Mouse (Mus musculus) CH12.LX (cell line): Measurements from ENCODE around the gene Pex12. TPM values are rescaled to one million over a fixed set of nuclear protein-coding genes. Genes with fewer than 3 reads are reported as not detected.

Experiments used
- DNase-seq: peaks from one replicate; pipeline ENCODE4 v3.0.0-alpha.2; 2013; ENCODE audit errors: extremely low read depth
- H3K27ac ChIP-seq: 2 replicates; pipeline ENCODE4 v1.5.1; 2012; ENCODE audit warnings: low read depth, mild to moderate bottlenecking, control low read depth, moderate library complexity; ENCODE audit not compliant: insufficient read depth
- H3K27me3 ChIP-seq: replicated peaks from 2 replicates; pipeline ENCODE3; 2012; ENCODE audit warnings: inconsistent platforms
- H3K36me3 ChIP-seq, 2 experiments: replicated peaks in 1 of 2; 2 replicates each; pipeline versions ENCODE3 to v1.6.1; 2012; ENCODE audit warnings: inconsistent platforms in 1 of 2, low read length in 1 of 2, mild to moderate bottlenecking in 1 of 2, mixed read lengths in 1 of 2, moderate library complexity in 1 of 2; ENCODE audit not compliant: control insufficient read depth in 1 of 2, insufficient read depth in 1 of 2
- H3K4me1 ChIP-seq, 2 experiments: 2 replicates each; pipeline ENCODE4 v1.6.1; 2012; ENCODE audit warnings: inconsistent platforms in 1 of 2, moderate library complexity in 1 of 2; ENCODE audit not compliant: insufficient read depth in 2 of 2, control insufficient read depth in 1 of 2
- H3K4me2 ChIP-seq: 2 replicates; pipeline ENCODE4 v1.6.1; 2012; ENCODE audit warnings: low read depth, mild to moderate bottlenecking, control low read depth; ENCODE audit not compliant: poor library complexity, insufficient read depth, severe bottlenecking
- H3K4me3 ChIP-seq, 3 experiments: fragments of 150-350 bp in 1 of 3; sonication (generic) in 1 of 3; replicated peaks in 1 of 3; 2 replicates each; pipeline versions ENCODE3 to v1.5.1; 2011 to 2012; ENCODE audit warnings: low read depth in 2 of 3, low read length in 2 of 3, mild to moderate bottlenecking in 2 of 3, moderate library complexity in 2 of 3, control low read depth in 1 of 3, improper control_type of control experiment in 1 of 3, inconsistent platforms in 1 of 3, mixed read lengths in 1 of 3; ENCODE audit not compliant: poor library complexity in 1 of 3
- H3K79me2 ChIP-seq: replicated peaks from 2 replicates; pipeline ENCODE4 v1.6.1; 2012; ENCODE audit warnings: mild to moderate bottlenecking, moderate library complexity; ENCODE audit not compliant: control insufficient read depth, poor library complexity, insufficient read depth, severe bottlenecking; ENCODE audit errors: extremely low read depth
- H3K9ac ChIP-seq: 2 replicates; pipeline ENCODE4 v1.6.1; 2012; ENCODE audit warnings: low read depth, mild to moderate bottlenecking, control low read depth, moderate library complexity; ENCODE audit not compliant: insufficient read depth
- H3K9me3 ChIP-seq: replicated peaks from 2 replicates; pipeline ENCODE3; 2012; ENCODE audit warnings: low read length, inconsistent platforms, mixed read lengths
- CTCF ChIP-seq, 2 experiments: IDR thresholded peaks in 1 of 2; conservative IDR thresholded peaks in 1 of 2; 2 replicates each; pipeline ENCODE4 v1.5.1; 2011 to 2012; ENCODE audit warnings: low read depth in 2 of 2, low read length in 2 of 2, improper control_type of control experiment in 1 of 2, inconsistent platforms in 1 of 2, mild to moderate bottlenecking in 1 of 2, moderate library complexity in 1 of 2
- GABPA ChIP-seq: IDR thresholded peaks from 2 replicates; pipeline ENCODE4 v1.6.1; 2012; ENCODE audit warnings: low read depth, low read length, improper control_type of control experiment, inconsistent platforms; ENCODE audit not compliant: insufficient replicate concordance
- HCFC1 ChIP-seq: IDR thresholded peaks from 2 replicates; pipeline ENCODE4 v1.6.1; 2012; ENCODE audit warnings: low read depth, mild to moderate bottlenecking, inconsistent platforms, low read length, improper control_type of control experiment
- JUN ChIP-seq: IDR thresholded peaks from 2 replicates; pipeline ENCODE4 v1.6.1; 2011; ENCODE audit warnings: low read depth, mild to moderate bottlenecking, low read length, improper control_type of control experiment, moderate library complexity; ENCODE audit not compliant: insufficient read depth
- MAZ ChIP-seq: IDR thresholded peaks from 2 replicates; pipeline ENCODE4 v1.6.1; 2012; ENCODE audit warnings: low read depth, mild to moderate bottlenecking, inconsistent platforms, low read length, improper control_type of control experiment, moderate library complexity
- POLR2AphosphoS2 ChIP-seq: IDR thresholded peaks from 2 replicates; pipeline ENCODE4 v1.6.1; 2011; ENCODE audit warnings: low read depth, low read length, improper control_type of control experiment
- RAD21 ChIP-seq: IDR thresholded peaks from 2 replicates; pipeline ENCODE4 v1.6.1; 2011; ENCODE audit warnings: low read depth, mild to moderate bottlenecking, low read length, improper control_type of control experiment, moderate library complexity
- TBP ChIP-seq: conservative IDR thresholded peaks from 2 replicates; pipeline ENCODE4 v1.6.1; 2011; ENCODE audit warnings: low read depth, low read length, improper control_type of control experiment
- USF2 ChIP-seq: conservative IDR thresholded peaks from 2 replicates; pipeline ENCODE4 v1.6.1; 2011; ENCODE audit warnings: low read depth, low read length, improper control_type of control experiment
- ZNF384 ChIP-seq: IDR thresholded peaks from 2 replicates; pipeline ENCODE4 v1.6.1; 2012; ENCODE audit warnings: low read depth, low read length, improper control_type of control experiment, inconsistent platforms
- dilution Hi-C: fragments of 300-500 bp; cut with MboI; formaldehyde crosslinking; loops from 2 replicates; pipeline ENCODE4 v1.14.3; 2020; ENCODE audit warnings: low sequenced_read_pairs; ENCODE audit not compliant: extremely low pct_unique_long_range_greater_than_20kb, extremely low pct_ligation_motif_present
- in situ Hi-C: fragments of 300-500 bp; cut with MboI; formaldehyde crosslinking; loops from 3 replicates; pipeline ENCODE4 v1.14.3; 2019; ENCODE audit warnings: low sequenced_read_pairs, low pct_ligation_motif_present, low pct_unique_long_range_greater_than_20kb, mixed read lengths
- polyA plus RNA-seq: library from polyadenylated mRNA; unstranded; fragments of >175 nt; gene quantifications from 2 replicates; pipeline ENCODE4 v1.2.1, GENCODE M21; 2012; ENCODE audit warnings: low read depth; ENCODE audit not compliant: insufficient read length
- total RNA-seq, 2 experiments: library from RNA; depleted of rRNA; stranded (reverse); fragments of 300-350 nt in 1 of 2; fragments of >200 nt in 1 of 2; gene quantifications; 2 replicates each; pipeline ENCODE4 v1.2.3; 2012 to 2014

The Pex12 gene
- total and polyA plus RNA-seq, 3 experiments = 8.2 to 30.7 (median 9.5) TPM

- TF ChIP-seq ZNF384 = no peak
Observed at GRCm38 (mm10) chr11:83298225-83299195, 3.9 kb downstream of the Pex12 start, which contains the start of gene Ap2b1 (continued).

GRCm38 (mm10) chr11:83297816-83298215, 4.6 kb downstream of the Pex12 start:
- Histone ChIP-seq H3K9ac (peak overlapping the region; percentile 72), H3K27ac (peak overlapping the region; percentile 39), H3K4me1 (peaks cover 6 to 61% of the 10 kb centered on the region in 2 experiments; a peak in 3 of 4 replicates), H3K79me2 (peaks cover 43% of the 10 kb centered on the region), H3K4me3 (peak overlapping the region; percentile 70 to 91 (median 78)), H3K27me3 (no peaks in the 10 kb centered on the region), H3K4me2 (peak overlapping the region; percentile 92), H3K36me3 (peaks cover 20 to 48% of the 10 kb centered on the region in 2 experiments), H3K9me3 (no peaks in the 10 kb centered on the region)
- in situ Hi-C loops = no loop called here
- dilution Hi-C loops = no loop called here
- peak; percentile 56 for DNase-seq
- peak; percentile 14; the same call in 1 of the 2 replicates for TF ChIP-seq HCFC1
- TF ChIP-seq CTCF (conservative IDR thresholded peaks at IDR 0.05 in 1 of 2, IDR thresholded peaks at IDR 0.05 in 1 of 2; ENCODE audit: low read depth in 2 of 2, low read length in 2 of 2) = peak in 1 of 2 experiments; percentile 45; a peak in 2 of 4 replicates
- no peak for TF ChIP-seq GABPA
- no peak for TF ChIP-seq JUN
- no peak; the same call in 1 of the 2 replicates for TF ChIP-seq RAD21
- TF ChIP-seq MAZ = no peak
- TF ChIP-seq TBP = 0 out of 2 replicates have a peak, but pooled peaks have one; percentile 59
- no peak for TF ChIP-seq USF2

- Histone ChIP-seq H3K4me2 (peak overlapping the region; percentile 98), H3K36me3 (peaks cover 20 to 40% of the 10 kb centered on the region in 2 experiments), H3K4me3 (peak overlapping the region in 2 of 3 experiments; percentile 65 to 89), H3K79me2 (peaks cover 64% of the 10 kb centered on the region), H3K27ac (no peak overlapping the region), H3K9ac (peak overlapping the region; percentile 82; the same call in 1 of the 2 replicates)
- dilution Hi-C loops = no loop called here
- 0 out of 2 replicates have a peak, but pooled peaks have one; percentile 50 for TF ChIP-seq POLR2AphosphoS2
- TF ChIP-seq RAD21 = no peak
- TF ChIP-seq, all 38 proteins: peak for 1
- Histone ChIP-seq H3K4me1 (peaks cover 4 to 55% of the 10 kb centered on the region in 2 experiments; a peak in 2 of 4 replicates), H3K9me3 (no peaks in the 10 kb centered on the region), H3K27me3 (no peaks in the 10 kb centered on the region)
- in situ Hi-C loops = no loop called here
- no peak for DNase-seq
Observed at GRCm38 (mm10) chr11:83294133-83294532, 8.3 kb downstream of the Pex12 start.
